Mouse (Mus musculus) E14TG2a.4 (cell line): ENCODE measurements at regions not wholly inside any gene's neighbourhood (a gene's known extent, or its start where the extent isn't known, plus 50 kb on each side); places are given as distances from the start of the nearest gene placed in this dataset.

Experiments
- CTCF ChIP-seq: conservative IDR thresholded peaks from 2 replicates; pipeline ENCODE4 v1.5.1; 2014; ENCODE audit warnings: low read length
- NANOG ChIP-seq: IDR thresholded peaks from 2 replicates; pipeline ENCODE4 v1.6.1; 2014; ENCODE audit warnings: borderline replicate concordance, low read length, mixed read lengths
- POU5F1 ChIP-seq: IDR thresholded peaks from 2 replicates; pipeline ENCODE4 v1.6.1; 2014; ENCODE audit warnings: low read length, borderline replicate concordance

GRCm38 (mm10) chr10:108089375-108089981 lies 72.5 kb upstream of the Ppp1r12a start:
- TF ChIP-seq CTCF (no peak), NANOG (no peak), POU5F1 (no peak)
